ENCODE assay signal across 21 mouse cellular contexts in the genomic region with DNA sequence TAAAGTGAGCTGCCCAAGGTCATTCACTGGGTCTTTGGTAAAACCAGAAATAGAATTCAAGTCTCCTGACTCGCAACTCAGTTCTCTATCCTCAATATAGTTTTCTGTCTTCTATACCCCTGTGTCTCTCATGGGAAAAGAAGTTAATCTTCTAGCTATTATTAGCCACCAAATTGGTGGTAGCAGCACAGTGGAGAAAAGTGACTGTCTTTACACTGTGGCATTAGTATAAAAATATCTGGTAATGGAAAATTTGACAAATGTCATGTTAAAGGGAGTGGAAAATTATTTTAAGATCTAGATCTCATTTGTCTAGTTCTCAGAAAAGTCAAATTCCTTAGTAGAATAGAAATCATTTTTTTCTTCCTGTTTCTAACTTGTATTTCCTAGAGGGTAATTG.
"Had no signal": no experiment of that assay in that cellular context is flagged by ENCODE, and none has a peak within 500 bp of the region (broad histone marks: within the 10 kb centered on the region; RNA-seq: fewer than 3 reads in every experiment).

No protein-coding gene starts in this region.

- H3K4me3 ChIP-seq: midbrain, embryonic 10.5 days; midbrain, embryonic 12.5 days; myocyte; neural tube, embryonic 13.5 days; neural tube, embryonic 15.5 days; stomach, embryonic 15.5 days had no signal

- H3K9me3 ChIP-seq: midbrain, embryonic 10.5 days; midbrain, embryonic 12.5 days; neural tube, embryonic 13.5 days; neural tube, embryonic 15.5 days; stomach, embryonic 15.5 days had no signal

- DNase-seq: lung, adult 18-20 months; lung, embryonic 14.5 days; lung, postnatal 10 days; lung, postnatal 4 days; midbrain, embryonic 14.5 days; retina, postnatal 1 day; right cerebral cortex, adult 18-20 months; right cerebral cortex, postnatal 25 days; right cerebral cortex, postnatal 4 days; spleen, adult 18-20 months; thymus, adult 2 months; thymus, postnatal 25 days; thymus, postnatal 4 days had no signal

- ATAC-seq: midbrain, embryonic 16.5 days had no signal

- H3K9ac ChIP-seq: lung, embryonic 14.5 days; midbrain, embryonic 12.5 days; neural tube, embryonic 13.5 days; neural tube, embryonic 15.5 days; stomach, embryonic 15.5 days had no signal

- H3K27me3 ChIP-seq: midbrain, embryonic 12.5 days; neural tube, embryonic 13.5 days; neural tube, embryonic 15.5 days; stomach, embryonic 15.5 days had no signal

- H3K36me3 ChIP-seq: neural tube, embryonic 13.5 days; neural tube, embryonic 15.5 days had no signal

- H3K4me1 ChIP-seq: midbrain, embryonic 10.5 days; midbrain, embryonic 12.5 days; neural tube, embryonic 13.5 days; neural tube, embryonic 15.5 days; stomach, embryonic 15.5 days had no signal

- H3K4me2 ChIP-seq: lung, embryonic 14.5 days; midbrain, embryonic 12.5 days; neural tube, embryonic 13.5 days; neural tube, embryonic 15.5 days; stomach, embryonic 15.5 days had no signal

- H3K27ac ChIP-seq: midbrain, embryonic 10.5 days; midbrain, embryonic 12.5 days; neural tube, embryonic 13.5 days; neural tube, embryonic 15.5 days; stomach, embryonic 15.5 days; stomach, postnatal 0 days had no signal
